Mouse (Mus musculus): ENCODE data around the gene Abcc12.

- TF ChIP-seq ELF1 (IDR thresholded peaks at IDR 0.05; ENCODE audit: low read depth, low read length) (no peak), EP300 (IDR thresholded peaks at IDR 0.05; ENCODE audit: low read depth in 1 of 2, low read length in 2 of 2) (no peak), GATA1 (IDR thresholded peaks at IDR 0.05; ENCODE audit: low read depth, low read length) (no peak), MAZ (IDR thresholded peaks at IDR 0.05; ENCODE audit: low read depth, low read length) (no peak), POLR2AphosphoS5 (IDR thresholded peaks at IDR 0.05; ENCODE audit: borderline replicate concordance, low read depth, low read length) (no peak), MAFK (IDR thresholded peaks at IDR 0.05; ENCODE audit: borderline replicate concordance, low read depth, low read length) (no peak), POLR2A (IDR thresholded peaks at IDR 0.05; ENCODE audit: control insufficient read depth in 1 of 2, insufficient read depth in 1 of 2, low read depth in 1 of 2, low read length in 2 of 2, poor library complexity in 1 of 2) (no peak), TAL1 (IDR thresholded peaks at IDR 0.05; ENCODE audit: low read length) (no peak), CTCF (IDR thresholded peaks at IDR 0.05 in 2 of 3, conservative IDR thresholded peaks at IDR 0.05 in 1 of 3; ENCODE audit: control insufficient read depth in 1 of 3, insufficient read depth in 1 of 3, low read depth in 2 of 3, low read length in 3 of 3, poor library complexity in 1 of 3, severe bottlenecking in 1 of 3) (no peak), ETS1 (IDR thresholded peaks at IDR 0.05; ENCODE audit: low read depth, low read length) (no peak), KAT2A (conservative IDR thresholded peaks at IDR 0.05; ENCODE audit: low read depth, low read length) (no peak), TBP (IDR thresholded peaks at IDR 0.05; ENCODE audit: low read depth, low read length) (no peak), UBTF (IDR thresholded peaks at IDR 0.05; ENCODE audit: borderline replicate concordance, insufficient read depth, low read depth, low read length) (no peak), E2F4 (IDR thresholded peaks at IDR 0.05; ENCODE audit: borderline replicate concordance, low read depth, low read length) (no peak)
These were observed 135.0 kb downstream of the Abcc12 start for GRCm38 (mm10) chr8:86445516-86445915.

Measured in MEL (cell line).